8 mouse cellular contexts compared by ENCODE assay signal in genomic region chr4:120716141-120716571, GRCm38 (mm10). TPM values are rescaled to one million over a fixed set of nuclear protein-coding genes. Genes with fewer than 3 reads are reported as not detected.
A peak's percentile ranks its signal among the peaks of the same experiment; 100 is the strongest.
DNase-seq lines count a peak whose midpoint lies in the region; ATAC-seq and TF ChIP-seq lines count a peak whose summit lies in the region.

No protein-coding gene starts in this region.

- H3K27ac ChIP-seq in cortical plate, adult 2 months (ENCODE audit: insufficient read depth, low read length), result no peak overlapping the region
- H3K27ac ChIP-seq in heart, embryonic 15.5 days, result no peak overlapping the region
- H3K27ac ChIP-seq in kidney, postnatal 0 days, result no peak overlapping the region

- peak overlapping the region; percentile 77 for H3K4me2 ChIP-seq in heart, embryonic 15.5 days
- H3K4me2 ChIP-seq in kidney, postnatal 0 days (ENCODE audit: low read length), result peak overlapping the region; percentile 60

- H3K36me3 ChIP-seq in heart, embryonic 15.5 days, result no peaks in the 10 kb centered on the region
- H3K36me3 ChIP-seq in kidney, postnatal 0 days (ENCODE audit: insufficient read depth, low read length), result no peaks in the 10 kb centered on the region

- peak; percentile 69 for DNase-seq in urinary bladder, postnatal 14 days (ENCODE audit: low spot score)
- no peak for DNase-seq in urinary bladder, postnatal 10 days (ENCODE audit: low spot score)
- peak; percentile 37 for DNase-seq in kidney, postnatal 0 days (ENCODE audit: low spot score)
- peak; percentile 86 for DNase-seq in lung, postnatal 36 days
- DNase-seq in spleen, adult 18-20 months, result peak; percentile 21 to 50
- DNase-seq in layer of hippocampus, adult 11-12 months (ENCODE audit: low spot score), result no peak

- peak; percentile 37 for ATAC-seq in heart, embryonic 15.5 days (replicated peaks; ENCODE audit: insufficient number of reproducible peaks, insufficient read depth, low FRiP score, low read depth)
- ATAC-seq in kidney, postnatal 0 days (replicated peaks; ENCODE audit: low FRiP score, low read depth), result peak; percentile 76

- no peak for TF ChIP-seq POLR2A in cortical plate, adult 2 months (IDR thresholded peaks at IDR 0.05; ENCODE audit: extremely low read depth, insufficient read depth, low read length)

- H3K27me3 ChIP-seq in heart, embryonic 15.5 days, result peaks cover 58% of the 10 kb centered on the region
- no peaks in the 10 kb centered on the region for H3K27me3 ChIP-seq in kidney, postnatal 0 days (ENCODE audit: insufficient read depth, low read length)

- no peaks in the 10 kb centered on the region for H3K9me3 ChIP-seq in heart, embryonic 15.5 days (replicated peaks)
- H3K9me3 ChIP-seq in kidney, postnatal 0 days (replicated peaks; ENCODE audit: low read length), result no peaks in the 10 kb centered on the region

- peak overlapping the region; percentile 22 for H3K4me3 ChIP-seq in cortical plate, adult 2 months (ENCODE audit: insufficient read depth, low read length)
- H3K4me3 ChIP-seq in heart, embryonic 15.5 days, result peak overlapping the region; percentile 42
- H3K4me3 ChIP-seq in kidney, postnatal 0 days (replicated peaks; ENCODE audit: low read depth, low read length), result peak overlapping the region; percentile 23

- no peaks in the 10 kb centered on the region; the same call in none of the 2 replicates for H3K4me1 ChIP-seq in cortical plate, adult 2 months (ENCODE audit: control insufficient read depth, insufficient read depth, low read length)
- peaks cover 13% of the 10 kb centered on the region for H3K4me1 ChIP-seq in heart, embryonic 15.5 days (replicated peaks)
- H3K4me1 ChIP-seq in kidney, postnatal 0 days (replicated peaks; ENCODE audit: insufficient read depth, low read length), result peaks cover 6% of the 10 kb centered on the region; the same call in 1 of the 2 replicates

- H3K9ac ChIP-seq in heart, embryonic 15.5 days, result peak overlapping the region; percentile 25; the same call in 1 of the 2 replicates
- no peak overlapping the region for H3K9ac ChIP-seq in kidney, postnatal 0 days (ENCODE audit: low read depth, low read length)

- WGBS in heart, embryonic 15.5 days, result 2% methylated on average over 12 of the region's 12 CpGs
- WGBS in kidney, postnatal 0 days, result under 1% methylated on average over 12 of the region's 12 CpGs

- no peak for TF ChIP-seq CTCF in cortical plate, adult 2 months (IDR thresholded peaks at IDR 0.05; ENCODE audit: extremely low read depth, insufficient read depth, low read length)
- TF ChIP-seq CTCF in kidney, postnatal 0 days (IDR thresholded peaks at IDR 0.05; ENCODE audit: low read depth), result no peak

RNA-seq across cellular contexts. Expression of gene Kcnq4, which starts 32.3 kb away (rescaled TPM):
- polyA plus RNA-seq in cortical plate, adult 2 months (2012; rRNA removed), result 10.9 and 11.2 TPM in 2 replicates
- polyA plus RNA-seq in heart, embryonic 15.5 days (2015; fragmentation: Nextera tagmentation; extraction: Ambion mirVana), result 0.64 and 0.99 TPM in 2 replicates
- polyA plus RNA-seq in kidney, postnatal 0 days (2015; fragmentation: Nextera tagmentation; extraction: Ambion mirVana), result 0.52 and 0.67 TPM in 2 replicates

RNA-seq across cellular contexts. Expression of gene Cited4, which starts 49.8 kb away (rescaled TPM):
- polyA plus RNA-seq in cortical plate, adult 2 months (2012; rRNA removed), result 16.8 and 18.1 TPM in 2 replicates
- polyA plus RNA-seq in heart, embryonic 15.5 days (2015; fragmentation: Nextera tagmentation; extraction: Ambion mirVana), result 21.5 and 26.4 TPM in 2 replicates
- 17.5 and 17.9 TPM in 2 replicates for polyA plus RNA-seq in kidney, postnatal 0 days (2015; fragmentation: Nextera tagmentation; extraction: Ambion mirVana)

Comparison
In these comparisons a context has a peak if more than half of its experiments do, and no peak if none do; other contexts are left out.
1. DNase-seq: peak in urinary bladder, postnatal 14 days (single experiment), kidney, postnatal 0 days (single experiment), lung, postnatal 36 days (single experiment) and spleen, adult 18-20 months (2 of 2); none in urinary bladder, postnatal 10 days (single experiment) and layer of hippocampus, adult 11-12 months (single experiment).
2. Peak in every context shown above with its lines, with median percentiles within 50 percentile points of each other: H3K4me3 ChIP-seq.